Mouse (Mus musculus): ENCODE data around the gene B4galnt3.

DNA sequence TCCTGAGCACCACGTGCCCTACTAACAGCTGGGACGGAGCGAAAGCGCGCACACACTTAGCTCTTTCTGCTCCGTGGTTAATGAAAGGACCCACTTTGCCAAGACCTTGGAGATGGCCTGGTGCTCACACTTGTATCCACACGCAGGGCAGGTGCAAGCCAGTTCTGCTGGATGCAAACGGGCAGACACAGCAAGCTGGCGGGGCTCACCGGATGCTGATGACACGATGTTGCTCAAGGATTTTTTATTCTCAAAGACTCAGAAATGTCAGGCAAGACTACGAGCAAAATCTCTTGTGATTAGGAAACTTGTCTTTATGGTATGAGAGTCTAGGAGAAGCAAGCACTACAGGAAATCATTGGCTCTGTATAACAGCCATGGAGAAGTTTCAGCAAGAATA is 52.9 kb downstream of the B4galnt3 start:
- TF ChIP-seq EP300 (IDR thresholded peaks at IDR 0.05; ENCODE audit: low read depth) (no peak), CTCF (IDR thresholded peaks at IDR 0.05; ENCODE audit: low read depth) (no peak)

Data from liver, postnatal 0 days (tissue).